Mouse (Mus musculus) retina, embryonic 14.5 days (tissue): Measurements from ENCODE around the gene Smg9.
A peak's percentile ranks its signal among the peaks of the same experiment; 100 is the strongest.

Experiments
- DNase-seq: peaks from one replicate; pipeline ENCODE4 v3.0.0-alpha.2; 2015; ENCODE audit warnings: low spot score

The Smg9 gene

GRCm38 (mm10) chr7:24399256-24400081, at the start of gene Smg9:
Gene Smg9 (plus strand): TSS chr7:24399619.
- peak; percentile 98 for DNase-seq

GRCm38 (mm10) chr7:24355646-24356045, 43.8 kb upstream of the Smg9 start:
- DNase-seq: no peak

DNA sequence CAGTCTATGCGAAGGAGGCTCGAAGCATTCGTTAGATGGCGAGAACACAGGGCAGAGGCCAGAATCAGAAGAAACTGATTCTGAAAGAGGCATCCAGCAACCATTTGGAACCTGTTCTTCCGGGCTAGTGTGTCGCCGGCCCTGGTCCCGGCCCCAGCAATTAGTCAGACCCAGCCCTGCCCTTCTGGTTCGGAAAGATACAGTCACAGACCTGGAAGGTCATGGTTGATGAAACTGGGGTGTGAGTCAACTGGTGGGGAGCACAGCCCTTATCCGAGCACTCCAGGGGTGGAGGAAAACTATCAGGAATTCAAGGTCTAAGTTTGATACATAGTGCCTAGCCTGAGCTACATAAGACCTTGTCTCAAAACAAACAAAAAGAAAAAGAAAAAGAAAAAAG, 43.3 kb upstream of the Smg9 start:
- DNase-seq: no peak

GRCm38 (mm10) chr7:24357899-24358298, 41.5 kb upstream of the Smg9 start:
- DNase-seq: no peak

DNA sequence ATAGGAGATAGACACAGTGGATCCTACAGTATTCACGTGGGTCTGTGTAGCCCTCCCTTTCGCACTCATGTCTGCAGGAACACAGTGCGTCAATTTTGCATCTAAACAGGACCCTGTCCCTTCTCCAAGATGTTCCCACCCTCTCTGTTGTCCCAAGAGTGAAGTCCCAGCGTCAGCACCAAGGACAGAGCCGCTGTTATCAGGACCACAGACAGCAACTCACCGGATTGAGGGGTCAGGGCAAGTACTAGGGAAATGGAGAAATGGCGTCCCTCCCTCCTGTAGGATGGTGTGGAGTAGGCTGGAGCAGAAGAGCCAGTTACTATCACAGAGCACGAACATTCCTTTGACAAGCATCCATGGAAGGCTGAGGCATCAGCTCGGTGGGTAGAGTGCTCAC, 40.1 kb upstream of the Smg9 start:
- peak; percentile 53 for DNase-seq

- no peak for DNase-seq
Observed at GRCm38 (mm10) chr7:24361001-24361400, 38.4 kb upstream of the Smg9 start.

DNA sequence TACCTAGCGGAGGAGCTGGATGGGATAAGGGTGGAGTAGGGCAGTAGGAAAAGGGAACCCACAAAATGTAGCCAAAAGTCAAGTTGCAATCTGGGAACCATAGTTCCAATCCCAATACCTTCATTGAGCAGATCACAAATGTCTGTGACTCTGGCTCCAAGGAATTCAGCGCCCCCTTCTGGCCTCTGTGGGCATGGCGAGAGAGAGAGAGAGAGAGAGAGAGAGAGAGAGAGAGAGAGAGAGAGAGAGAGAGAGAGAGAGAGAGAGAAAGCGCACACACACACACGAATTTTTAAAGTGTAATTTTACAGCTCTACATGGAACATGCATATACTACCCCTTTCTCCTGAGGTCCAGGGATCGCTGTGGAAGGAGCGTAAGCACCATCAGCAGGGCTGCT, 36.2 kb upstream of the Smg9 start:
- peak; percentile 60 for DNase-seq

DNA sequence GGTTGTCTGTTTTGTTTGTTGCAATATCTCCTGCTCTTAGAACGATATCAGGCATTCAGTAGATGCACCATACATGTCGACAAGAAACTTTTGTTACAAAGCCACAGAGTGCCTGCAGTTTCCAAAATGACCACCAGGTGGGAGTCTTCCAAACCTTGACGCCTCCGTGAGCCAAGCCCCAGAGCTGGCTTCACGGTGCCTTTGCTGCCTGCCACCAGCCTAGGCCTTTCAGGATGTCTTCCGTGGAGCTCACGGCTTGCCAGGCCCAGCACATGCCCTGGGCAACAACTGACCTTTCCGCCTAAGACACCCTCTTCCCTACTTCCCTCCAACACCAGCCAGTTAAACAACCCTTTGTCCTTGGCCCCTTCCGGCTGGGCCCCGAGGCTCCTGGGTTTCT, 34.6 kb upstream of the Smg9 start:
- peak; percentile 94 for DNase-seq

DNA sequence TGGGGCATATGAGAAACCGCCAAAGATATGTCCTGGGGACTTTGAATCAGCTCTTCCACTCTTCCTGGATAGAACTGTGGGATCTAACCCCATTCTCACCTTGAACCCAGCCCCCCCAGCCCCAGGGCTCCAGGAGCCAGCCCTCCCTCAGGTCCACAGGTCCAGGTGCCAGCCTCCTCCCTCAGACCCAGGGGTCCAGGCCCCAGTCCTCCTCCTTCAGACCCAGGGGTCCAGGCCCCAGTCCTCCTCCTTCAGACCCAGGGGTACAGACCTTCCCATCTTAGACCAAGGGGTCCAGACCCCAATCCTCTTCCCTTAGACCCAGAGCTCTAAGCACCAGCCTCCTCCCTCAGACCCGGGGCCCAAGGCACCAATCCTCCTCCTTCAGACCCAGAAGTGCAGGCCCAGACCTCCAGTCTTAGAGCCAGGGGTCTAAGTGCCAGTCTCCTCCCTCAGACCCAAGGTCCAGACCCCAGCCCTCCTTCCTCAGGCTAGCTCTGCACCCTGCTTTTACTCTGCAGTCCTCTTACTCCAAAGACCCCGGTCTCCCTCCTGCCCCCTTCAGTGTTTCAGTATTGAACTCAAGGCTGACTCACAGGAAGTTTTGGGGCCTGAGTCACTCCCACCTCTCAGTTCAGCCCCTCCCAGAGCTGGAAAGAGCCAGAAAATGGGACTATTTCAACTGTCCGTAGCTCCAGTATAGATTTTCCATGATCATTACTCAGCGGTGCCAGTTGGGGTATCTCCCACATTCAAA, 34.0 kb upstream of the Smg9 start:
- no peak for DNase-seq

GRCm38 (mm10) chr7:24366716-24367632, 32.4 kb upstream of the Smg9 start:
- DNase-seq: no peak

- DNase-seq: no peak
Observed at GRCm38 (mm10) chr7:24368226-24368625, 31.2 kb upstream of the Smg9 start.

GRCm38 (mm10) chr7:24368946-24369345, 30.5 kb upstream of the Smg9 start:
- no peak for DNase-seq

GRCm38 (mm10) chr7:24369731-24370541, 29.5 kb upstream of the Smg9 start, which contains the start of gene Kcnn4:
Gene Kcnn4 (plus strand): TSS chr7:24370263.
- no peak for DNase-seq

GRCm38 (mm10) chr7:24371012-24371808, 28.2 kb upstream of the Smg9 start:
- no peak for DNase-seq

GRCm38 (mm10) chr7:24371809-24372145, 27.6 kb upstream of the Smg9 start:
- no peak for DNase-seq

DNA sequence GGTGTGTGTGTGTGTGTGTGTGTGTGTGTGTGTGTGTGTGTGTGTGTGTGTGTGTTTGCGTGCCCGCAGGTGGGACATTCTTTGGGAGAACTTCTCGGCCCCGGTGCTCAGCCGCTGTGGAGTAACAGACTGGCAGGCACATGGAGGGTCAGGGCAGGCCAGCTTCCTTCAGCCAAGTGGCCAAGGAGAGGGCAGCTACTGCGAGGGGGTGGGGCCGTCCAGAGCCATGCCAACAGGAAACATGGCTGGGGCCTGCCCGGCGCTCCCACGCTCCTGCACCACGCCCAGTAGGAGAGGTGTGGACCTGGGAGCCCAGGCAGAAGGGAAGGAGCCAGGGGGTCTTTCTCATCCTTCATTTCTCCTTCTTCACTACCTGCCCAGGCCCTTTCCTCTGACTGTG, 27.1 kb upstream of the Smg9 start:
- no peak for DNase-seq

- no peak for DNase-seq
Observed at GRCm38 (mm10) chr7:24372786-24373185, 26.6 kb upstream of the Smg9 start.

DNA sequence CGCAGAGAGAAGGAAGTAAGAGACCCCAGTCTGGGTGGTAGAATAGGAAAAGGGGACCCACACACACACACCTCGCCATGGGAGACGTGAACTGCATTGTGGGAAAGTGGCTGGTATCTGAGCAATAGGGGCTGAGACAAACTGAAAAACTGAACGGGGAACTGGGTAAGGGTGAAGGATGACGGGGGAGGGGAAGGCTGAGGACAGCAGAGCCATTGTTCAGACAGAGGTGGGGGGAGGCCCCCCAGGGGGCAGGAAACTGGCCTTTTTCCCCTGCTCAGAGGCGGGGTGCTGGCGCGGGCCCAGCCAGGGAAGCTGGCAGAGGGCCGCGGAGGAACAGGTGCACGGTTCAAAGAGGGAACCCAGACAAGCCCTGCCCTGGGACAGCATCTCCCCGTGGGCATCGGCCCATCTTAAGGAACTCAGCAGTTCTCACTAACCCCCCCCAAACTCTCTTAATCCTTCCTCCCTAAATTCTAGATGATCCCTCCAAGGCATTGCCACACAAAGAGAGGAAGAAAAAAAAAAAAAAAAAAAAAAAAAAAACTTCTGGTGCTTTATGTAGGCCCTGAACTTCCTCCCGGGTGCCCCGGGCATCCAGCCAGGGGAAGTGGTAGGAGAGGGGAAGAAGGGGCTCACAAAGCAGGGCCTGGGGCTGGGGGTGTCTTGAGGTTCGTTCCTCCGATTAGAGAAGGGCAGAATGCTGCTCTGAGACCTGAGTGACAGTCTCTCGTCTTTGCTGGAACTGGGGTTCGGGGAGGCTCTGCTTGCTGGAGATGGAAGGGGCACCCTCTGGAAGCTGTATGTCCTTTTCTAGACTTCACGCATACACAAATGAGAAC, 25.7 kb upstream of the Smg9 start:
- no peak for DNase-seq

DNA sequence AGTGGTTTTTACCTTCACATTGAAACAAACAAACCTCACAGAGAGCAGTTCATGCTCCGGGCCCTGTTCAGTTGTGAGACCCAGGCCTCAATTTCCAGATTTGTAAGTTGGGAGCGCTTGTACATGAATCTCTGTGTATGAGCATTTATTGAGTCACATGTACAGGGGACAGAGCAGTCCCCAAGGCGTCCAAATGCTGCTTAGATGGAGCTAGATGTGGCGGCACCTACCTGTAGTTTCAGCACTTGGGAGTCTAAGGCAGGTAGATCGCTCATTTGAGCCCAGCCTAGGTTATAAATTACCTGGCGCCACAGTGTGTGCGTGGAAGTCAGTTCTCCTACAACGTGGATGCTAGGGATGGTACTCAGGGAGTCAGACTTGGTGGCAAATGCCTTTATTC, 23.0 kb upstream of the Smg9 start:
- DNase-seq: no peak
